7 mouse cellular contexts compared by ENCODE assay signal in genomic region chr12:85825361-85825760, GRCm38 (mm10). TPM values are rescaled to one million over a fixed set of nuclear protein-coding genes. Genes with fewer than 3 reads are reported as not detected.
DNase-seq lines count a peak whose midpoint lies in the region; ATAC-seq and TF ChIP-seq lines count a peak whose summit lies in the region.

No protein-coding gene starts in this region.

- no peaks in the 10 kb centered on the region for H3K9me3 ChIP-seq in megakaryocyte, embryonic 14.5 days
- H3K9me3 ChIP-seq in limb, embryonic 12.5 days, result no peaks in the 10 kb centered on the region
- H3K9me3 ChIP-seq in stomach, embryonic 14.5 days (ENCODE audit: control insufficient read depth, low read depth, low read length), result no peaks in the 10 kb centered on the region

- no peak for TF ChIP-seq POLR2A in embryonic fibroblast, embryonic 13.5 days (IDR thresholded peaks at IDR 0.05; ENCODE audit: low read depth, low read length)

- WGBS in limb, embryonic 12.5 days, result 15% methylated on average over 8 of the region's 8 CpGs
- WGBS in stomach, embryonic 14.5 days, result 11% methylated on average over 8 of the region's 8 CpGs

- H3K4me1 ChIP-seq in megakaryocyte, embryonic 14.5 days, result peaks cover 61% of the 10 kb centered on the region
- peaks cover 3% of the 10 kb centered on the region; the same call in 1 of the 2 replicates for H3K4me1 ChIP-seq in embryonic fibroblast, embryonic 13.5 days (ENCODE audit: control insufficient read depth, insufficient read depth, low read length)
- peaks cover 11% of the 10 kb centered on the region for H3K4me1 ChIP-seq in limb, embryonic 12.5 days (replicated peaks)
- no peaks in the 10 kb centered on the region for H3K4me1 ChIP-seq in stomach, embryonic 14.5 days (ENCODE audit: control insufficient read depth, insufficient read depth, low read length)

- H3K4me2 ChIP-seq in limb, embryonic 12.5 days, result peak overlapping the region; percentile 85
- peak overlapping the region; percentile 62 for H3K4me2 ChIP-seq in stomach, embryonic 14.5 days (replicated peaks; ENCODE audit: low read depth, low read length)

- H3K27ac ChIP-seq in embryonic fibroblast, embryonic 13.5 days (ENCODE audit: insufficient read depth, low read length), result peak overlapping the region; percentile 28
- H3K27ac ChIP-seq in limb, embryonic 12.5 days, result peak overlapping the region; percentile 97
- H3K27ac ChIP-seq in stomach, embryonic 14.5 days (ENCODE audit: low read length), result peak overlapping the region; percentile 91

- H3K27me3 ChIP-seq in megakaryocyte, embryonic 14.5 days (replicated peaks), result no peaks in the 10 kb centered on the region
- no peaks in the 10 kb centered on the region for H3K27me3 ChIP-seq in limb, embryonic 12.5 days
- no peaks in the 10 kb centered on the region for H3K27me3 ChIP-seq in stomach, embryonic 14.5 days (ENCODE audit: control insufficient read depth, insufficient read depth, low read length)

- TF ChIP-seq CTCF in embryonic fibroblast, embryonic 13.5 days (IDR thresholded peaks at IDR 0.05; ENCODE audit: borderline replicate concordance, insufficient read depth, low read length), result no peak

- no peak for DNase-seq in ovary, postnatal 14 days (ENCODE audit: low spot score)
- DNase-seq in kidney, postnatal 25 days, result no peak

- peak overlapping the region; percentile 97 for H3K4me3 ChIP-seq in megakaryocyte, embryonic 14.5 days (replicated peaks)
- peak overlapping the region; percentile 77 for H3K4me3 ChIP-seq in embryonic fibroblast, embryonic 13.5 days (ENCODE audit: insufficient read depth, low read length)
- peak overlapping the region; percentile 79 for H3K4me3 ChIP-seq in limb, embryonic 12.5 days (replicated peaks)
- H3K4me3 ChIP-seq in stomach, embryonic 14.5 days (ENCODE audit: low read depth, low read length), result peak overlapping the region; percentile 69

- H3K9ac ChIP-seq in limb, embryonic 12.5 days (replicated peaks), result peak overlapping the region; percentile 73
- H3K9ac ChIP-seq in stomach, embryonic 14.5 days (replicated peaks; ENCODE audit: low read depth, low read length), result peak overlapping the region; percentile 56

- H3K36me3 ChIP-seq in megakaryocyte, embryonic 14.5 days (replicated peaks; ENCODE audit: low read length), result peaks cover 56% of the 10 kb centered on the region
- peaks cover 25% of the 10 kb centered on the region for H3K36me3 ChIP-seq in limb, embryonic 12.5 days
- H3K36me3 ChIP-seq in stomach, embryonic 14.5 days (ENCODE audit: control insufficient read depth, insufficient read depth, low read length), result peaks cover 4% of the 10 kb centered on the region; the same call in 1 of the 2 replicates

- no peak for ATAC-seq in megakaryocyte, adult 5-6 weeks (ENCODE audit: poor library complexity, severe bottlenecking)
- ATAC-seq in limb, embryonic 12.5 days (ENCODE audit: insufficient number of reproducible peaks, insufficient read depth, low FRiP score, low TSS enrichment, low read depth), result no peak
- no peak for ATAC-seq in stomach, embryonic 14.5 days (ENCODE audit: insufficient number of reproducible peaks, insufficient read depth, low FRiP score, low read depth)

RNA-seq across cellular contexts. Expression of gene Ttll5, which starts 0.9 kb away (rescaled TPM):
- polyA plus RNA-seq in megakaryocyte, embryonic 14.5 days (2012; ENCODE audit: insufficient read depth, low replicate concordance), result 5.8 and 6.6 TPM in 2 replicates
- 7.2 and 7.7 TPM in 2 replicates for total RNA-seq in megakaryocyte, adult 5-6 weeks (2015)
- 9.5 and 12.8 TPM in 2 replicates for total RNA-seq in megakaryocyte, adult 5-6 weeks (2017)
- polyA plus RNA-seq in embryonic fibroblast, embryonic 13.5 days (2011; ENCODE audit: insufficient read length, low read depth, missing spikeins), result 21.0 and 23.0 TPM in 2 replicates
- polyA plus RNA-seq in limb, embryonic 12.5 days (2016; fragmentation: Nextera tagmentation; extraction: Ambion mirVana), result 14.7 and 17.4 TPM in 2 replicates
- 17.7 and 17.8 TPM in 2 replicates for polyA plus RNA-seq in stomach, embryonic 14.5 days (2014; fragmentation: Nextera tagmentation; extraction: Ambion mirVana)

RNA-seq across cellular contexts. Expression of gene Erg28, which starts 1.0 kb away (rescaled TPM):
- 4.6 TPM in 1 of 2 replicates, not detected in the other for polyA plus RNA-seq in megakaryocyte, embryonic 14.5 days (2012; ENCODE audit: insufficient read depth, low replicate concordance)
- 51.8 and 56.9 TPM in 2 replicates for total RNA-seq in megakaryocyte, adult 5-6 weeks (2015)
- total RNA-seq in megakaryocyte, adult 5-6 weeks (2017), result 65.9 and 78.8 TPM in 2 replicates
- polyA plus RNA-seq in embryonic fibroblast, embryonic 13.5 days (2011; ENCODE audit: insufficient read length, low read depth, missing spikeins), result 106 and 150 TPM in 2 replicates
- 96.8 and 101 TPM in 2 replicates for polyA plus RNA-seq in limb, embryonic 12.5 days (2016; fragmentation: Nextera tagmentation; extraction: Ambion mirVana)
- polyA plus RNA-seq in stomach, embryonic 14.5 days (2014; fragmentation: Nextera tagmentation; extraction: Ambion mirVana), result 112 and 130 TPM in 2 replicates

Comparison
In these comparisons a context has a peak if more than half of its experiments do, and no peak if none do; other contexts are left out.
1. H3K27ac ChIP-seq: peak in every context shown above with its lines; median percentile 97 in limb, embryonic 12.5 days; 91 in stomach, embryonic 14.5 days; 28 in embryonic fibroblast, embryonic 13.5 days.
2. RNA of gene Erg28, which starts 1.0 kb away (polyA plus RNA-seq): 106 to 150 TPM in embryonic fibroblast, embryonic 13.5 days, 112 to 130 TPM in stomach, embryonic 14.5 days and 96.8 to 101 TPM in limb, embryonic 12.5 days; 4.6 TPM in megakaryocyte, embryonic 14.5 days; every median in the first group is over 10 times any median in the second.
3. Peak in every context shown above with its lines, with median percentiles within 50 percentile points of each other: H3K4me3 ChIP-seq.